Mouse (Mus musculus) stomach, adult 2 months (tissue): ENCODE results near the gene Ewsr1. TPM values are rescaled to one million over a fixed set of nuclear protein-coding genes. Genes with fewer than 3 reads are reported as not detected.

Source experiments
- polyA plus RNA-seq: library from polyadenylated mRNA; depleted of rRNA; stranded (reverse); fragments of >200 nt; gene quantifications from 2 replicates; pipeline ENCODE4 v1.2.3, GENCODE M21; 2012; rRNA removed

Ewsr1 gene
- 190 and 221 TPM in 2 replicates for polyA plus RNA-seq

DNA sequence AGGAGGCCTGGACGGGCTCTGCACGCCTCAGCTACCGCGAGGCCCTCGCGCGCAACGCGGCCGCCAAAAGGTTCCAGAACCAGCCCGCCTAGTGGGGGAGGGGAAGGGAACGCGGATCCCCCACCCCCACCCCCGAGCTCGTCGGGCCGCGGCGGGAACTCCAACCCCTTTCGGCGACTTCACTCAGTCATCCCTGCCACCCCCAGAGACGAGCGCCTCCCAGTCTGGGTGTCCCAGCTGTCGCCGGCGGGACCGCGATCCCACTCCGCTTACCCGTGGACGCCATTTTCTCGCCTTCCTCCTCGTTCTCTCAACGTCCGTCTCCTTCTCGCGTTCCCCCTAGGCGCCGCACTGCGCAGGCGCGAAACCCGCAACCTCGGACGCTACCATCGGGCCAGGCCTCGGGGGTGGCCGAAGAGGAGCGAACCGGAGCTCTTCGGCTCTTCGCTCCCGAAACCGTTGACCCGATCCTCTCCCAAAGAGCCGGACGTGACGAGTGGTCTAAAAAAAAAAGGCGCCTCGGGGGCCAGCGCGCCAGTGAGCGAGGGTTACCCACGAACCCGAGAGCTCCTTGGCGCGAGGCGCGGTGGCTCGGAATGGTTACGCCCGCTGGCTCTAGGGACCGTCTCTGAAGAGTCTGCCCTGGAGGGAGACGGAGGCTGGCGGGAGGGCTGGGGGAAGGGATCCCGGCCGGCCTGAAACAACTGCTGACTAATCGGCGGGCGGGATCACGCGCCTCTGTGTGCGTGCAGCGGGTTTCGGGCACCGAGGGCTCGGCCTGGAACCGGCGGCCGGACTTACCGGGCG is at the start of gene Ewsr1, which contains the start of gene Rhbdd3:
Gene Ewsr1, minus strand, starts transcription at position 531 of the 807 bp plus-strand sequence.
Gene Rhbdd3, plus strand, starts transcription at position 191 of the 807 bp plus-strand sequence.

GRCm38 (mm10) chr11:5065056-5065821 is 33.8 kb downstream of the Ewsr1 start, which contains the start of gene Gas2l1:
Gas2l1 (minus strand) TSS chr11:5065327.

DNA sequence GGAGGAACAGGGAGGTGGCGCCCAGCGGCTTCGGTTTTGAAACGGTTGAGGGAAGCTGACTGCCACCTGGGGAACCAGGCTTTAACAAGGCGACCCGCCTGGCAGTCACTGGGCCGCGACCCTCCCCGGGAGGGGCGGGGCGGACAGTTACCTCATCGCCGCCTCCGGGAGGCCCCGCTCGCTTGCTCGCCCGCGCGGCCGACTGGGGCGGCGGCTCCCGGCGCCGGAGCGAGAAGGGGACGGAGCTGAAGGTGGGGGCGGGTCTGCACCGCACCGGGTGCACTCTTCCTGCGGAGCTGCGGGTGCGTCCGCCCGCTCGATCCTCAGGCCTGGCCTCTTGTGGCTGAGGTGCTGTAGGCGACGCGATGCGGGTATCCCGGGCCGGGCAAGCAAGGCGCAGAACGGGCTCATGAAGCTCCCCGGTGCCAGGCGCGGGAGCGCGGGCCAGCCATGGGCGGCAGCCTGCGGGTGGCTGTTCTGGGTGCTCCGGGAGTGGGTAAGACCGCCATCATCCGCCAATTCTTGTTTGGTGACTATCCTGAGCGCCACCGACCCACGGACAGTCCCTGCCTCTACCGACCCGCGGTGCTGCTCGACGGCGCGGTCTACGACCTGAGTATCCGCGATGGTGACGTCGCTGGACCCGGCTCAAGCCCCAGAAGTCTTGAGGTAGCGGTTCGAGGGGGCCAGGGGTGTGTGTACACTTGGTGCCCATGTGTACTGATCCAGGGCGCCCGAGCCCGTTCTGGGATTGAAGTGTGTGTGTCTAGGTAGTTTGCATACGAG is 41.0 kb downstream of the Ewsr1 start, which contains the start of gene Rasl10a:
Gene Rasl10a, plus strand, starts transcription at position 273 of the 786 bp plus-strand sequence.

Other genes with a start within 250 kb of the Ewsr1 start
- gene Nf2, start 249.7 kb downstream of the Ewsr1 start, polyA plus RNA-seq = 20.6 and 26.2 TPM in 2 replicates
- gene Nipsnap1, start 225.3 kb downstream of the Ewsr1 start, polyA plus RNA-seq = 6.3 and 7.2 TPM in 2 replicates
- 5.3 and 6.7 TPM in 2 replicates for gene Thoc5, start 203.9 kb downstream of the Ewsr1 start, polyA plus RNA-seq
- 0.09 and 0.18 TPM in 2 replicates for gene Nefh, start 151.2 kb downstream of the Ewsr1 start, polyA plus RNA-seq
- gene Ap1b1, start 112.4 kb downstream of the Ewsr1 start, polyA plus RNA-seq = 40.9 and 46.0 TPM in 2 replicates
- 2.4 and 3.1 TPM in 2 replicates for gene Rasl10a, start 41.1 kb downstream of the Ewsr1 start, polyA plus RNA-seq
- gene Gas2l1, start 33.9 kb downstream of the Ewsr1 start, polyA plus RNA-seq = 40.6 and 57.2 TPM in 2 replicates
- gene Rhbdd3, start 340 bp downstream of the Ewsr1 start, polyA plus RNA-seq = 10.2 and 13.8 TPM in 2 replicates
- 16.8 and 34.5 TPM in 2 replicates for gene Emid1, start 53.0 kb upstream of the Ewsr1 start, polyA plus RNA-seq
- 11.8 and 12.7 TPM in 2 replicates for gene Kremen1, start 162.3 kb upstream of the Ewsr1 start, polyA plus RNA-seq